Mouse (Mus musculus): ENCODE data around the gene Amfr. TPM values are rescaled to one million over a fixed set of nuclear protein-coding genes. Genes with fewer than 3 reads are reported as not detected.

Amfr gene
- 100 to 1,000 TPM; 103 to 107 TPM for total RNA-seq (2023)

DNA sequence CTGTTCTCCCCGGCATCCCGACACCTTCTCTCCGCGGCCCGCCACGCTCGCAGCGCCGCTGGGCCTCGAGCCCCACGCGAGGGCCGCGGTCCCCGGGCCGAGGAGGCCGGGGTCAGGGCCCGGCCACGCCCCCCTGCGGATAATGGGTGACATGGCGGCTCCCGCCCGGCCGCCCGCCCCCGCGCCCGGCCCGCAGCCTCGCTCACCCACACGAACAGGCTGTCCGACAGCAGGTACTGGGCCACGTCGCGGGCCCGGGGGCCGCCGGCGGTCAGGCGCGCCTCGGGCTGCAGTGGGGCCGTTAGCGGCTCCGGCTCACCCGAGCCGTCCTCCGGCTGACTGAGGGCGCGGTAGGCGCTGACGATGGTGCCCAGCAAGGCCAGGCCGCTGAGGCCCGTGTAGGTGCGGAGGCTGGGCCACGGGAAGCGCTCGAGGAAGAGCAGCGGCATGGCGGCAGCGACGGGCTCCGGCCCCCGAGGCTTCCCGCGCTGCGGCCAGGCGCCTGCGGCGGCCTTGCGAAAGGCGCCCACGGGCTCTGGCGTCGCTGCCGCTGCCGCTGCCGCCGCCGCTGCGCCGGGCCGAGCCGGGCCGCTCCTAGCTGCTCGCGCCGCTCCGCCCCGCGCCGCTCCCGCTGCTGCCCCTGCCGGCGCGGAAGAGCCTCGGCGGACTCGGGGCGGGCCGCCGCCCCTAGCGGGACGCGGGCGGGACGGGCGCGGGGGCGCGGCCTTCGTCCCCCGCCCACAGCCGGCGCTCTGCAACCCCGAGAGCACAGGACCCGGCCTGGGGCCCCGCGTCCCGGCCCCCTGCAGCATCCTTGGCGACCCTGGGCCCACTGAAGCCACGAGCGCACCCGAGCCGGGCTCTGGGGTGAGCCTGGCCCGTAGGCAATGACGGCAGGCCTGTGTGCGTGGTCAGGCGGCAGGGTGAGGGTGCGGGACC lies at the start of gene Amfr:
TSS of gene Amfr (minus strand) at position 830 of the 939 bp plus-strand sequence.

DNA sequence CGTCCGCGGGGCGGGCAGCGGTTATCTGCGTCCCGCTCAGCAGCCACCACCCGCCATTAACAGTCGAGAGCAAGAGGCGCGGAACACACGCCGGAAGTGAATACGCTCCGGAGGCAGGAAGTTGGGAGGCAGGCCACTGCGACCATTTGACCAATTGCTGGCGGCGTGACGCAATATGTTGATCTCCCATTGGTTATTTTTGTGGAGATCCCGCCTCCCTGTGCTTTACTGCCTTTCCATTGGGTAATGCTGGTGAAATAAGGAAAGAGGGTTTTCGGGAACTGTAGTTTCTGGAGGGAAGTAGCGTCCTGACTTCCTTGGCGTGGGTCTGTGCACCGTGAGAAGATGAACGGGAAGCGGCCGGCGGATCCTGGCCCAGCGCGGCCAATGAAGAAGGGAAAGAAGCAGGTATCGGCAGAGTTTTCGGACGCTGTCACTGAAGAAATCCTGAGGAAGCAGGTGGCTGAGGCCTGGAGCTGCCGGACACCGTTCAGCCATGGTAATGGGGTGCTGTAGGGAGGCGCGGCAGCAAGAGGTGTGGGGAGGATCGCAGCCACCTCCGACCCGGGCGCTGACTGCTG lies 24.4 kb upstream of the Amfr start, which contains the start of the genes Nudt21 and Ogfod1:
TSS of gene Nudt21 (minus strand) at position 88 of the 581 bp plus-strand sequence.
TSS of gene Ogfod1 (plus strand) at position 255 of the 581 bp plus-strand sequence.

Other genes with a start within 250 kb of the Amfr start
- gene Gnao1, start 202.9 kb downstream of the Amfr start, total RNA-seq (2023), result not detected
- gene Nudt21, start 24.2 kb upstream of the Amfr start, total RNA-seq (2023), result 10 to 100 TPM; 36.4 to 37.6 TPM
- 1 to 10 TPM; 6.8 to 9.5 TPM for gene Ogfod1, start 24.4 kb upstream of the Amfr start, total RNA-seq (2023)
- gene Bbs2, start 86.1 kb upstream of the Amfr start, total RNA-seq (2023), result 1 to 10 TPM; 1.5 to 3.9 TPM
- not detected for gene Mt4, start 124.4 kb upstream of the Amfr start, total RNA-seq (2023)
- not detected for gene Mt3, start 139.8 kb upstream of the Amfr start, total RNA-seq (2023)
- gene Mt2, start 159.8 kb upstream of the Amfr start, total RNA-seq (2023), result 10 to 100 TPM; 18.8 to 25.3 TPM
- gene Mt1, start 166.2 kb upstream of the Amfr start, total RNA-seq (2023), result 10 to 100 TPM; 52.5 to 55.7 TPM
- gene Nup93, start 201.7 kb upstream of the Amfr start, total RNA-seq (2023), result 10 to 100 TPM; 18.1 to 25.6 TPM

Measured in neutrophil, adult 83 days (primary cell).